Mouse (Mus musculus) gastrocnemius, adult 2 months (tissue): ENCODE data around the gene Tnfaip3. TPM values are rescaled to one million over a fixed set of nuclear protein-coding genes. Genes with fewer than 3 reads are reported as not detected.
A peak's percentile ranks its signal among the peaks of the same experiment; 100 is the strongest.

ENCODE experiments used
- DNase-seq: peaks from one replicate; pipeline ENCODE4 v3.0.0; 2022
- H3K27ac ChIP-seq: fragments of 200-600 bp; 2 replicates; pipeline ENCODE4 v1.8.1; 2022; ENCODE audit warnings: mild to moderate bottlenecking
- H3K4me3 ChIP-seq: fragments of 200-600 bp; 2 replicates; pipeline ENCODE4 v1.8.1; 2022; ENCODE audit warnings: mild to moderate bottlenecking, moderate library complexity
- CTCF ChIP-seq: fragments of 200-600 bp; IDR thresholded peaks from 2 replicates; pipeline ENCODE4 v1.8.1; 2022; ENCODE audit warnings: antibody characterized with exemption, mild to moderate bottlenecking, moderate library complexity
- intact Hi-C: fragments of 180-260 bp; cut with DNase I; formaldehyde crosslinking; loops from one replicate; pipeline ENCODE4 v1.15.1; 2025
- total RNA-seq, 2 experiments: library from RNA; stranded (reverse); gene quantifications; 2 replicates each; pipeline ENCODE4 v1.2.3; 2021

The Tnfaip3 gene
- total RNA-seq, 2 experiments from 2014 or later: 1.8 to 2.1 TPM

DNA sequence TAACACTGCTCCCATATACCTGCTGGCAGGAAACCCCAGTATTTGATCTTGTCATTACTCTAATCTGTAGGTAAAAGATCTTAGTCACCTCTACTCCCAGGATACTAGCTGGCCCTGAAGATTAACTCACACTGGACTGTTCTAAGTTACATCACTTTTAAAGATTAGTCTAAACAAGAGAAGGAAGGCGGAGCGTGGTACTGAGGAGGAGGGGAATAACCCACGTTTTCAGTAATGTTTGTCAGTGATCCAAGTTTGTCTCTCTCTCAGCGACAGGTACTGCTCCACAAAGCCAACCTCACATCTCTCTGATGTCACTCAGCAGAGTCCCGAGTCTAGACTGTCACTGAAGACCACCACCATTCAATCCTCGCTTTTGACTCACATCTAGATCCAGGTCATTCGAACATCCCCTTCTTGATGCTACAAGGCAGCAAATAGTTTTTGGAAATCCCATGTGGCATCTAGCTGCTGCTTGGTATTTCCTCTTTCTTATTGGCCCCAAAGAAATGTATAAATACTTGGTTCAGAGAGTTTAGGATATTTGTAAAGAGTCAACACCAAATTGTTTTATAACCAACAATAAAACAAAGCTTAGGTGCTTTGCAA, 3.5 kb downstream of the Tnfaip3 start:
- TF ChIP-seq CTCF: no peak
- intact Hi-C loops: loop anchor here (10.0 kb wide), 1 partner anchor 583 kb away; the partner anchor contains the start of gene Ifngr1
- H3K27ac ChIP-seq: no peak overlapping the region
- no peak overlapping the region for H3K4me3 ChIP-seq
- no peak for DNase-seq

DNA sequence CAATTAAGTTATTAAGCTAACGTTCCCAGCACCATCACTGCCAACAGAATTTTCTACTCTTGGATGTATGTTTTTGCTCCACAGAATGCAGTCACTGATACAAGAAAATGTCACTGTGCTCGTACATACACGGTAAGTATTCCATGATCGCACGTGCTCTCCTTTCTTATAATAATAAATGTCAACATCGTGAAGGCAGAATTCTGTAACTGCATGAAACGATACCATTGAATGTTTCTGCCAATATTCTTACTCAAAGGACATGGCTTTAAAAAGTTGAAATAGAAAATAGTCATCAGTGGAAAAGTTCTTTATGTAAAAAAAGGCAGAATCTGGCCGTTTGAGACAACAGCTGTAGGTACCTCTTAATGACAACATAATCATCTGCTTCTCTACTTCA, 5.0 kb downstream of the Tnfaip3 start:
- no peak overlapping the region for H3K4me3 ChIP-seq
- no peak for TF ChIP-seq CTCF
- H3K27ac ChIP-seq: peak overlapping the region; percentile 7; the same call in 1 of the 2 replicates
- intact Hi-C loops: loop anchor here (10.0 kb wide), 1 partner anchor 584 kb away; the partner anchor contains the start of gene Ifngr1
- no peak for DNase-seq

DNA sequence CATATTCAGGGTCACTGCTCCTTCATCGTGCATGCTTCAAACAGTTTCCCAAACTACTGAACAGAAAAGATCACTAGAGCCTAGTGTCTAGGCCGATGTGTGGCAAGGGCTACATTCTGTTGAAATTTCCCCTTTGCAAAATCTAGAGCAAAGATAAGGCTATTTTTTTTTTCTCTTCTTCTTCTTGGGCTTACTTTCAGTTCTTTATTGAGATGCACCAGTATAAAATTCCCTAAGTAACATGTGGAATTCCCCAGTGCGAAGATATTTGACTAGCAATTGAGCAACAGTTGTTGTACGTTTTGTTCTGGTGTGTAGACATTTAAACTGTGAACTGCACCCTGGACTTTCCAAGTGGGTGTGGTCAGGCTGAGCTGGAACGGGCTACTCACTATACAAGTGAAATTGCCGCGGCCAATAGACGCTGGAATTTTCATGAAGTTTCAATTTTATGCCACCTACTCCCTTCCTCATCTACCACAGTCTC, 6.2 kb downstream of the Tnfaip3 start:
- peak overlapping the region; percentile 50 for H3K4me3 ChIP-seq
- peak; percentile 64 for DNase-seq
- intact Hi-C loops: no loop called here
- peak overlapping the region; percentile 54 for H3K27ac ChIP-seq
- no peak for TF ChIP-seq CTCF

DNA sequence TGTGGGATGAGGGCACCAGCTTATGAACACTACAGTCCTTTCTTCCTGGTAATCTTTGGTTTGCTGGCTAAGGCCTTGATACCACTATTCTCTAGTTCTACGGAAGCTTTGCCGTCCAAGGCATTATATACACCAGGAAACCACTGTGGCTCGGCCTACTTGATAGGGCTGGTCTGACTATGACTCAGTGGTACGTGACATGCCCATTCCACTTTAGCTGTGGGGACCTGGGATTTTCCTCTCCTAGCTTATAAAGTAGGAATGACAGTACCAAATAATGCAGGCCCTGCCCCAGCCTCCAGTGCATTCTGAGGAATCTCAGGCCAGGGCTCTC, 6.9 kb downstream of the Tnfaip3 start:
- intact Hi-C loops: no loop called here
- H3K27ac ChIP-seq: peak overlapping the region; percentile 54

DNA sequence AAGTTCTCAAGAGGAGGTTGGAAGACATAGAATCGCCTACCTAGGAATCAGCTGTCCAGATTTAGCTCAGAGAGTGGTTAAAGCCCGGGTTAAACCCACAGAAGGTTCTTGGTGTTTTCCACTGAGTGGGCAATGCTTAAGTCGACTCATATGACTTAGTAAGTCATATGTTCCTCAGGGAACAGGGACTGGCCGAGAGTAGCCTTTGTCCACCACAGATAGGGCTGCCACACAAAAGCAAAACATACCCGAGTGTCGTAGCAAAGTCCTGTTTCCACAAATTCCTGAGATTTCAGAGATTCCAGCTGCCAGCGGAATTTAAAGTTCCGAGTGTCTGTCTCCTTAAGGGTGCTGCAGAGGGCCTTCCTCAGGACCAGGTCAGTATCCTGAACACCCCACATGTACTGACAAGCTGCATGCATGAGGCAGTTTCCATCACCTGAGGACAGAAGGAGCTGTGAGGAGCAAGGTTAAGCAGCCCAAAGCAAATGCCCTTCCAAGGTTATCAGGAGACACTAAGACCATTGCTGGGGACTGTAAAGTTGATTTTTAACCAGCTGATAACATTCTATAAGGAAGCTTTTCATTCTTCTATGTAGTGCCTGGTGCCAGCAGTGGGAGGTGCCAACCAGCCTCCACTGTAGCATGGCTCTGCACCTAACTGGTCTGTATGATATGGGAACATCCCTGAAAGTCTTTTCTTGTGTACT, 7.4 kb downstream of the Tnfaip3 start:
- TF ChIP-seq CTCF: no peak

More for the DNA sequence above, 6.9 kb downstream of the Tnfaip3 start:
- no peak overlapping the region for H3K4me3 ChIP-seq
- TF ChIP-seq CTCF: no peak
- DNase-seq: no peak

DNA sequence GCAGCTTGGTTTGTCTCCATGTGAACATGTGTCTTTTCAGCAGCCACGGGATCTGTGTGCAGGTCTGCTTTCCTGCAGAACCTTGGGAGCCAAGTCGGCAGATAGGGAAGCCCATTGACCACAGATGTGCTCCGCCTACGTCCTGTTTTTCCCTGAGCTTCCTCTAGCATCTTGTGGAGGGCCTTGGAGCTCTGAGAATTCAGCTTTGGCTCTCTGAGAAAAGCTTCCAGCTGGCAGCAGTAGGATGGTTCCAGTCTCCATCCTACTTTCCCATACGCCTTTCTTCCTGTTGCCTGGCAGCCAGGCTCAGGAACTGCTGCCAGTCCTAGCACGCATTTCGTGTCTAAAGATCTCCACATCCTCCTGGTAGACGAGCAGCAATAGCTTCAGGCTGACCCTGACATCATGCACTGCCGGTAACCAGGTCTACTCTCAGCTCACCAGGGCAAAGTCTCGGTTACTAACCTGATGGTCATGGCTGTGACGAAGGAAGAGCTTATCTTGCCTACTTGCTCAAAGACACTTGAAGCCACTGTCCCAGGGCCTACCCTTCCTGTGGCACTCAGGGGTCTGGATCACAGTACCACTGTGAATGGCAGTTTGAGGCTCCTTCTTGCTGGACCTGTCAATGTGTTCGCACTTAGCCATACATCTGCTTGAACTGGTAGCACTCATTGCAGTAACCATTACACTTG, 13.2 kb downstream of the Tnfaip3 start:
- DNase-seq: peak; percentile 24
- intact Hi-C loops: no loop called here

More for the DNA sequence above, 7.4 kb downstream of the Tnfaip3 start:
- intact Hi-C loops: no loop called here
- Histone ChIP-seq H3K4me3 (no peak overlapping the region), H3K27ac (peak overlapping the region; percentile 54)
- DNase-seq: no peak

DNA sequence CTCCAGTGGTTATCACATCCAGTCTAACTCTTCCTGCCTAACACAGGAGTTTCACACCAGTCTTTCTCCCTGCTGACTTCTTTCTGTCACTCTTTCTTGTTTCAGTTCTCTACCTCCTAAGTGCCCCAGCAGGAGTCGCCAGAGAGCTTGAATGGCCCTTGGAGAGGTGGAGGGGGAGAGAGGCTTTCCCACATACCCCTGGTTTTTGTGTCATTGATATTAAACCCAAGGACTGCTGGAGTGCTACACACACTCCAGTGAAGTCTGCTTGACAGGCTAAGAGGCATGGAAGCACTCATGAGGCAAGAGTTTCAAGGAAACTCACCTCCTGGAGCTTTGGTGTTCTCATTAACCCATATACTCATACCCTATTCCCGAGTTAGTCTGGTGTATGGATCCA, 16.0 kb downstream of the Tnfaip3 start:
- intact Hi-C loops: no loop called here
- no peak for DNase-seq
- Histone ChIP-seq H3K27ac (no peak overlapping the region), H3K4me3 (no peak overlapping the region)
- TF ChIP-seq CTCF: peak; percentile 34

More for the DNA sequence above, 13.2 kb downstream of the Tnfaip3 start:
- Histone ChIP-seq H3K27ac (peak overlapping the region; percentile 2; the same call in 1 of the 2 replicates), H3K4me3 (no peak overlapping the region)
- TF ChIP-seq CTCF: no peak

DNA sequence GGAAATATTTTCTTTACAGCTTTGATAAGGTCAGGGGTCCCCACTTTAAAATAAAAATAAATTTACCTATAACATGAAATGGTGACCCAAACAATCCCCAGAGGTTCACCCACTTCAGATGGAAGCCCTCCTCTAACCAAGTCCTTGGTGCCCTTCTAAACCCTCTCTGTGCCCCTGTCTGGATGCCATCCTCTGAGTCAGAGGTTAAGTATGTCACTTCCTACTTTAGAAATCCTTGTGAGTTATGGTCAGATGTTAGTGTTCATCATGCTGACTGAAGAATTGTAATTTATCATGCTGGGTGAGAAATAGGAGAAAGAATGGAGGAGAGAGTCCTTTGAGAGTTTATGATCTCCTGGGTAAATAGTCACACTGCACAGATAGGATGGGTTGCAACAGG, 19.1 kb downstream of the Tnfaip3 start:
- DNase-seq: no peak
- intact Hi-C loops: no loop called here
- no peak for TF ChIP-seq CTCF
- H3K4me3 ChIP-seq: no peak overlapping the region
- peak overlapping the region; percentile 38; the same call in 1 of the 2 replicates for H3K27ac ChIP-seq

DNA sequence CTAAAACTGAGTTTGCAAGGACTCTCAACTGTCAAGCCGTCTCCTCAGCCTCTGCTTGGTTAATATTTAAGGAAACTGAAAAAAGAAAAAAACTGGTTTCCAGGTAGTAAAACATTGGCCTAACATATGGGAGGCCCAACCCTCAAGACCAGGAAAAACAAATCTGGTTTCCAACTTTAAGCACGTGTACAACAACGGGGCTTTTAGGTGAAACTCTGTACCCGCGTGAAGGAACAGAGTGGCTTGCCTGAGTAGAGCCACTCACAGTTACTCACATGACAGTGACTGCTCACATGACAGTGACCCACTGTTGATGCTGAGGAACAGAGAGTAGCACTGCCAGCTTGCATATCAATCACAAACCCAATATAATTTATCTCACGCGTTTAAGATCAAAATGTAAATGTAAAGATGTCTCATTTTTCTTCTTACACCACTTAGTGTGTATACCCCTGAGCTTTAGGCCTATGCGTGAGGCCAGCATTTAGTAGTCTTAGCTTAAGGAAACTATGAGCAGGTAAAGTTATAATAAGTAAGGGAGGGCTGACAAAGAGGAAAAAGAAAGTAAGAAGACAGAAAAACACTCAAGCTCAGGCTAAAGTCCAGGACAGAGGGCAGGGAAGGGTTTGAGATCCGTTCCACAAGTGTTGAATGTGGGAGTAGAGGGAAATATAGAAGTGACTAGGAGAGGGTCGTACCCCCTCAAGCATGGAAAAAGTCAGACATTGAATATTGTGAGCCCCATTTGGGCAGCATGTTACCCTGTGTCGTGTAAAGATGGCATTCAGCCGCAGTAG, 19.8 kb downstream of the Tnfaip3 start:
- no peak overlapping the region for H3K4me3 ChIP-seq
- no peak for DNase-seq
- TF ChIP-seq CTCF: no peak
- intact Hi-C loops: no loop called here
- H3K27ac ChIP-seq: peak overlapping the region; percentile 10; the same call in 1 of the 2 replicates

DNA sequence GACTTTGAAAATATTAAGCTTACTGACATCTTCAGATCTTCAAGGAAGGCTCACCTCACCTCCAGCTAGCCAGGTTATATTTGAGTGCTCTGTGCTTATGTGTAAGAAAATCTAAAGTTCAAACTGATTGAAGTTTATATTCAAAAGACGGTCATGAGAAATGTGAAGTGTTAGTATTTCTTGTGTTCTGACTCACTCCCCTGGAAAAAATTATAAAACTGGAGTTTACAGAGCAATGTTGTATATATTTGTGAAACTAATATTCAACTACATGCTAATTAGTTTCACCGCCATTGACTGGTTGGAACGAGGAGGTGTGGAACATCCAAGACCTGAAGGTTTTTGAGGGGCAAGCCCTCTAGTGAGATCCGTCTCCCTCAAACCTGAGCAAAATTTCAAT, 22.5 kb downstream of the Tnfaip3 start:
- DNase-seq: no peak
- TF ChIP-seq CTCF: no peak
- no peak overlapping the region for H3K27ac ChIP-seq
- no peak overlapping the region for H3K4me3 ChIP-seq
- intact Hi-C loops: no loop called here

DNA sequence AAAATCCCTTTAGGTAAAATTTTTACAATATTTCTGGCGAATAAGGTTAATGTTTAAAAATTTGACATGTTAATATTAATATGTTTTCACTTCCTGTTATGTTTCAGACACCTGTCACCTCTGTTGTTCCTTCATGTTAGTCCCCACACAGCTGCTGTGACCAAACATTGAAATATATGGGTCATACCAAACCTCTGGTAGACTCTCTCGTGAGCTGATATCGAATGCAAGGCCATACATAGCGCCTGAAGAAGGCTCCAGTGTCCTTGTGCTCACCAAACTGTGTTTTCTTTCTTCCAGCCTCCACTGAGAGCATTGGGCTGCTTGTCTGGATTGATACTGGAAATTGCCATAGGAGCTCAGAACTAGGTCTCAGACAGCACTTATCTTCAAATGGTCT, 24.4 kb downstream of the Tnfaip3 start:
- Histone ChIP-seq H3K27ac (no peak overlapping the region), H3K4me3 (no peak overlapping the region)
- no peak for DNase-seq
- TF ChIP-seq CTCF: no peak
- intact Hi-C loops: no loop called here

DNA sequence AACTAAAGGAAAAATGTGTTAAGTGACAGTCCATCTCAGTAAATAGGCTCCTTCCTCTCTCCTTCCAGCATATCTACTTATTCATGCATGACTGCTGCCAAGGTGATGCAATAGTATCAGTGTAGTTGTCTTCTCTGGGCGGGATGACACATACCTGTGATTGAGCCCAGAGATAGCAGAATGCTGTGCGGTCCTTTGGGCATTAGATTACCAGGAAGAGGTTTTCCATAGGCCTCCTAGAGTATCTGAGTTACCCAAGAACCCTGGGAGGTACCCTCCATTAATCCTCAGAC, 27.6 kb downstream of the Tnfaip3 start:
- intact Hi-C loops: no loop called here
- no peak overlapping the region for H3K27ac ChIP-seq
- DNase-seq: no peak
- H3K4me3 ChIP-seq: no peak overlapping the region
- no peak for TF ChIP-seq CTCF
